Mouse (Mus musculus) CD4-positive helper T cell, adult 2 months (primary cell): ENCODE results near the gene Mmp23.
A peak's percentile ranks its signal among the peaks of the same experiment; 100 is the strongest.
"Not testable (repeated sequence)": the region's sequence is repeated elsewhere in the genome, so short reads cannot be mapped to it uniquely, and the experiment has no call there.

Experiments used
- DNase-seq: peaks from one replicate; pipeline ENCODE4 v3.0.0-alpha.2; 2012; ENCODE audit warnings: low read depth, missing footprints, low spot score

Gene Mmp23

GRCm38 (mm10) chr4:155653086-155653450, at the start of gene Mmp23:
Gene Mmp23, minus strand, starts transcription at chr4:155653384.
- no peak for DNase-seq

DNA sequence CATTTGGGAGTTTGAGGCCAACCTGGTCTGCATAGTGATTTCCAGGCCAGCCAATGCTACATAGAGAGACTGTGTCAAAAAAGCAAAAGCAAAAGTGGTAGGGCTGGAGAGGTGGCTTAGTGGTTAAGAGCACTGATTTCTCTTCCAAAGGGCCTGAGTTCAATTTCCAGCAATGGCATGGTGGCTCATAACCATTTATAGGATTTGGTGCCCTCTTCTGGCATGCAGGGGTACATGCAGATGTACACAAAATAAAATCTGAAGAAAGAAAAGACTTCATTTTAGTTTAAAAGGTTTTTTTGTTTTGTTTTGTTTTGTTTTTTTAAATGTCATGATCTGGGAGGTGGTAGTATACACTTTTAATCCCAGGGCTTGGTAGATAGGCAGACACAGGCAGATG, 47.2 kb upstream of the Mmp23 start:
- peak; percentile 65 for DNase-seq

DNA sequence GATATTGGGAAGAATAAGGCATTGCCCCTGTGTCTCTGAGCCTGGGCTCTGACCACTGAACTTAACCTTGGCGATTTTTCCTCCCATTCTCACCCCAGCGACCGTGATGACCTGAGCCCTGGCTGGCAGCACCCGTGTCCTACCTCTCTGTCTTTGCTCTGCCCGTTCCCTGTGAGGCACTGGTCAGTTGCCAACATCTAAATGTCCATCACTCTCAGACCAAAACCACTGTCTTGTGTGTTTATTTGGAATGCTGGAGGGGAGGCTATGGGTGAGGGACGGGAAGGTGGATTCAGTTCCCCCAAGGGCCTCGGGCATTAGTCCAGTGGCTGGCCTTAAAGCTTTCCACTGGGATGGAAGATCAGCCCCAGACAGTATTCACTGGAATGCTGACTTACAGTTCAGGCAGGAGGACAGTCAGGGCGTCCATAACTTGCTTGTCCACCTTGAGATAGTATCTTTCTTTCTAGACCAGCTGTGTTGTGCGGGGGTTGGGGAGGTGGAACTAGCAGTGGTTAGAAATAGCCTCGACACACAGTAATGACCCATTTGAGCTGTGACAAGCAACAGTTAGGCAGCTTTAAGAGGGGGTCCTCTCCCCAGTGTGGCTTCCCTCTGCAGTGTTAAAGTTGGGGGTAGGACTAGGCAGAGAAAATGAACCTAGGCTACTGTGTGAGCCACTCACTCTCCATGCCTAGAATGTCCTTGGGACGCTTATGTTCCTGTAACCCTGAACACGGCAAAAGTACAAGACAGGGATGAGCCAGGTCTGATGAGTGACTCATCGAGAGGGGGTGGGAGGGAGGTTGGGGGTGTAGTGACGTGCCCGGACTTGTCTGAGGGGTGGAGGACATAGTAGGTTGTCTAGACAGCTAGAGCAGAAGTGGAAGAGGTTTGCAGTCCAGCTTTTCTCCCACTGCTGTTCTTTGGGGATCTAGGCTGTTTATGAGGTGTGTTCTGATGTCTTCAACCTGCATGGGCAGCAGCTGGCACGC, 43.4 kb upstream of the Mmp23 start:
- no peak for DNase-seq

DNA sequence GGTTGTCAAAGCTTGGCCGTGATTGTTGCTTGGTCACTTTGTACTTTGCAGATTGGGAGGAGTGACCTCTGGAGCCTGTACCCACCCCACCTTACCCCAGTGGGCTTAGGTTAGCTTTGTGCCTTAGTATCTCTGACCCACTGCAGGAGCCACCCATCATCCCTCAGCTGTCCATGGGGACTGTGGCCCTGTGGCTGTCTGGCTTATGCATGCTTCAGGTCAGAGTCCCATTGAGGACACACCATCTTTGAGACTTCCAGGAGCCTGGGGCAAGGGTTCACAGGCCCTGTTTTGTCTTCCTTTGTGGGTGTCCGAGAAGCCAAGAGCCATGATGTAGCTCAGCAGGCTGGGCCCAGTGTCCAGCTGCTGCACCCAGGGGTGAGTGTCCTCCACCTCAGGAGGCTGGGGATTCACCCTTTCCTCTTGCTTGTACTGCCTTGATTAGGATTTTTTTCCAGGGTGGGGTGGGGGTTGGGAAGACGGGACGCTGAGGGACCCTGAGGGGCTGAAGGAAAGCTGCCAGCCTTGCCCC, 42.4 kb upstream of the Mmp23 start:
- DNase-seq = no peak

GRCm38 (mm10) chr4:155694482-155695401, 41.6 kb upstream of the Mmp23 start:
- peak; percentile 92 for DNase-seq

GRCm38 (mm10) chr4:155694111-155694481, 40.9 kb upstream of the Mmp23 start, which contains the start of gene Fndc10:
Gene Fndc10, plus strand, starts transcription at chr4:155694342.
- no peak for DNase-seq

- no peak for DNase-seq
These were observed 39.2 kb upstream of the Mmp23 start for GRCm38 (mm10) chr4:155692421-155692820.

DNA sequence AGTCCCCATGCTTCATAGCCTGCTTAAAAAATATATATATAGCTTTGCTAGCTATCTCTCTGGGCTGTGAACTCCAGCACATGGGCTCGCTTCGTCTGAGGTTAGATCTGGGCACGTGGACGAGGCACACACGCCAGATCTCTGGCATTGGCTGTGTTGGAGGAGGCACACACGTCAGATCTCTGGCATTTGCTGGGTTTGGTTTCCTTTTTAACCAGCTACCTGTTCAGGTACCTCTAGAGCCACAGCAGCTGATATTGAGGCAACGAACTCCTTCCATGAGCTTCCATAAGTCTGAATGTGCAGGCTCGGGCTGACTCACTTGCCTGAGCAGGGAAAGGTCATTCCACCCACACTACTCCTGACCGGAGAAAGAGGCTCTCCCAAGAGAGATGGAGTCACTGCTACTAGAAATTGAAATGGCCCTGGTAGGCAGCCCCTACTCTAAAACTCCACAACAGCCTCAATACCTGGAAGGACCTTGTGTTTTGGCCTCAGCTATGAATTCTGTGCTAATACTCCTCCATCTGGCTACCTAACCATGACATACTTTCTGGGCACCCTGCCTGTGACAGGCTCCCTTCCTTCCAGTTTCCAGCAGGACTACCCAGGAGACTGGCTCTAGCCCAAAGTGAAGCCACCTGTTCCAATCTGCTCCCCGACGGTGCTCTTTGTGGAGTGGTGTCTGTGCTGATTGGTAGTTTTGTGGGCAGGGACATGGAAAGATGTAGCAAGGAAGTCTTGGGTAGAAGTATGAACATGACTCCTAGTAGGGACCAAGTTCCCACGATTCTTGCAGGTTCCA, 37.6 kb upstream of the Mmp23 start:
- no peak for DNase-seq

- not testable (repeated sequence) for DNase-seq
These were observed 34.6 kb upstream of the Mmp23 start for GRCm38 (mm10) chr4:155687764-155688163.

- DNase-seq = not testable (repeated sequence)
These were observed 30.6 kb upstream of the Mmp23 start for GRCm38 (mm10) chr4:155683670-155684277.

GRCm38 (mm10) chr4:155675991-155676390, 22.8 kb upstream of the Mmp23 start:
- peak; percentile 43 for DNase-seq

GRCm38 (mm10) chr4:155672082-155672481, 18.9 kb upstream of the Mmp23 start:
- DNase-seq = no peak

- DNase-seq = not testable (repeated sequence)
These were observed 17.1 kb upstream of the Mmp23 start for GRCm38 (mm10) chr4:155670236-155670635.

GRCm38 (mm10) chr4:155669598-155670075, 16.5 kb upstream of the Mmp23 start:
- no peak for DNase-seq

GRCm38 (mm10) chr4:155668689-155669597, 15.8 kb upstream of the Mmp23 start, which contains the start of gene Mib2:
Gene Mib2, minus strand, starts transcription at chr4:155669198.
- peak; percentile 97 for DNase-seq

GRCm38 (mm10) chr4:155666903-155667302, 13.7 kb upstream of the Mmp23 start:
- DNase-seq = peak; percentile 51

GRCm38 (mm10) chr4:155660641-155661040, 7.5 kb upstream of the Mmp23 start:
- no peak for DNase-seq

GRCm38 (mm10) chr4:155658961-155659360, 5.8 kb upstream of the Mmp23 start:
- no peak for DNase-seq

GRCm38 (mm10) chr4:155656214-155656751, 3.1 kb upstream of the Mmp23 start:
- DNase-seq = no peak
